Mouse (Mus musculus): ENCODE results near the gene Rab38. TPM values are rescaled to one million over a fixed set of nuclear protein-coding genes. Genes with fewer than 3 reads are reported as not detected.

Gene Rab38
- polyA plus RNA-seq, 1 experiment, result 2.9 TPM

DNA sequence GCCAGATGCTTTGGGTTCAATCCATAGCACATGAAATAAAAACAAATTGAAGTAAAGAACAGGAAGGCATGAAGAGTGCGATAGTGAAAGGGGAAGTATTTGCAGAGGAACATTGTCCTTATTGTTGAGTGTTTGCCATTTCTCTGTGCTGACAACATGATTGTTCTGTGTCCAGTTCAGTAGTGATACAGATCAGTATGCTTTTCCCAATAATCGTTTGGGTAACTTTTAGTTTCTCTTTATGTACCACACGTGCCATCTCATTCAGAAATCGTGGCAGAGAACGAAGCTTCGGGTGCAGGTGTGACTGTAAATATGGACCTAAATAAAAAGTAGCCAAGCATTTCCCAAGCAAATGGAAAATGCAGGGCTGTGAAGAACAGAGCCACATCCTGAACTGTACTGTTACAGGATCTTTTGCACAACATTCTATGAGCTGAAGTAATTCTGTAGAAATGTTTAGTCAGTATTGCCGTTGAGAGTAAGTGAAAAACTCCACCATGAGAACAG is 52.1 kb downstream of the Rab38 start:
- 3% methylated on average over 7 of the region's 7 CpGs for WGBS
- H3K27ac ChIP-seq (ENCODE audit: control insufficient read depth, insufficient read depth, low read depth, low read length, poor library complexity), result no peak overlapping the region
- no peak for TF ChIP-seq POLR2A (IDR thresholded peaks at IDR 0.05; ENCODE audit: borderline replicate concordance, control insufficient read depth, low read depth, low read length)
- TF ChIP-seq CTCF (IDR thresholded peaks at IDR 0.05; ENCODE audit: control insufficient read depth, insufficient read depth, low read length), result no peak
- no peak overlapping the region for H3K4me3 ChIP-seq (replicated peaks; ENCODE audit: control insufficient read depth, low read depth, low read length)
- H3K4me1 ChIP-seq (ENCODE audit: control insufficient read depth, insufficient read depth, low read length), result no peaks in the 10 kb centered on the region

DNA sequence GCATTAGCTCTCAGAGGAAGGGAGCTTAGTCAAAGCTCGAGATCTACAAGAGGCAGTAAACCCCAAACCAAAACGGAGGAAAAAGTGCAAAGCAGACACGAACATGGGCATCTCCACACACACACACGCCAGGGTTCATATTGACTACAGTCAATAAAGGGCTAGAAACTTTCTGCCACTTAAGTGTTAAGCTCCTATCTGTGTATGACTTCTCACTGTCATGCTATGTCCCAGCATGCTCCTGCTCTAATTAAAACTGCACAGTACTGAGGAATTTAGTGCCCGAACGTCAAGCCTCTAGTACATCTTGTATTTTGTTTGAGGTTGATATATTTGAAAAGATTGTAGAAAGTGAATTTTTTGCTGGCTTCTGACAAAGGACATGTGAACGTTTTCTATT is 52.6 kb downstream of the Rab38 start:
- TF ChIP-seq CTCF (IDR thresholded peaks at IDR 0.05; ENCODE audit: control insufficient read depth, insufficient read depth, low read length) (no peak), POLR2A (IDR thresholded peaks at IDR 0.05; ENCODE audit: borderline replicate concordance, control insufficient read depth, low read depth, low read length) (no peak)
- Histone ChIP-seq H3K27ac (ENCODE audit: control insufficient read depth, insufficient read depth, low read depth, low read length, poor library complexity) (no peak overlapping the region), H3K4me1 (ENCODE audit: control insufficient read depth, insufficient read depth, low read length) (no peaks in the 10 kb centered on the region), H3K4me3 (replicated peaks; ENCODE audit: control insufficient read depth, low read depth, low read length) (no peak overlapping the region)
- WGBS, result 20% methylated on average over 7 of the region's 7 CpGs

DNA sequence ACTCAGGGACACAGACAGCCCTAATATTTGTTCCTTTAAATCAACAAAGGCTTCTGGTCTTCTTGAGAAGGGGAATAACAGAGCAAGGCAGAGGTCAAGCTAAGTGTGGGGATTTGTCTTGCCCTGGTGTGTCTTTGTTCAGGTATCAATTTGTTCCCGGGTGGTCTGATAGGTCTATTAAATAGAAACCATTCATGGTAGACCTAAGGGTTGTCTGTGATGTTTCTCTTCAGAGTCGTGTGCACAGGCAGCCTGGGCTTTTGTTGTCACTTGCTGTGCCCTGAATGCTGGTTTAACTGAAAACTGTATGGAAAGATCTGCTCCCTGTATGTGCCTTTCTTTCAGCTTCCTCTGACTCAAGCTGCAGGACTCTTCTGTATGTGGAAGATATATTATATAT is 60.9 kb downstream of the Rab38 start:
- TF ChIP-seq CTCF (IDR thresholded peaks at IDR 0.05; ENCODE audit: control insufficient read depth, insufficient read depth, low read length) (no peak), POLR2A (IDR thresholded peaks at IDR 0.05; ENCODE audit: borderline replicate concordance, control insufficient read depth, low read depth, low read length) (no peak)
- Histone ChIP-seq H3K4me1 (ENCODE audit: control insufficient read depth, insufficient read depth, low read length) (no peaks in the 10 kb centered on the region), H3K27ac (ENCODE audit: control insufficient read depth, insufficient read depth, low read depth, low read length, poor library complexity) (no peak overlapping the region), H3K4me3 (replicated peaks; ENCODE audit: control insufficient read depth, low read depth, low read length) (no peak overlapping the region)
- WGBS, result 73% methylated on average over 2 of the region's 2 CpGs

DNA sequence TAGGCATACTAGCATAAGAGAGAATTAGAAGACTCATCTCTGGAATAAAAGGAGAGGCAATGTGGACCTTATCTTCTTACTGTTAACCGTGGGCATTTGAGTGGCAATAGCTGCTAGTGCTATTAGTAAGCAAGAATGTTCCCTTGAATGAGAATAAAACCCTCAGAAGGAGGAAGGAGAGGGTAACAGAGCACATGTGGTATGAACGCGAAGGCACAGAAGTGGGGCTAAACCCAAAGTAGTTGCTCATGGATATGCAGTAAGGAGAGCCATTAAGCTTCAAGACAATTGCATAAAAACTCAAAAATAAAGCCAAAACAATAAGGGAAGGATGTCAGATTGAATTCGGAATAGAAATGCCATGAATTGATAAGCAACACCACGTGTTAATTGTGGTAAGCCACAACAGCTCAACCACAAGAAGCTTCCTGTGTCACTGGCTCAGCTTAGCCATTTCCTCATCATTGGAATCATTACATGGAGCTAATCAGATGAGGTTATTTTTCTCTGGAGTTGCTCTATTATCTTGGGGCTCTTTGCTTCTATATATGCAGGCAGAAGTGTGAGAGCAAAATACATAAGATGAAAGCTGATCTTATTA is 72.2 kb downstream of the Rab38 start:
- no peak overlapping the region for H3K27ac ChIP-seq (ENCODE audit: control insufficient read depth, insufficient read depth, low read depth, low read length, poor library complexity)
- H3K4me1 ChIP-seq (ENCODE audit: control insufficient read depth, insufficient read depth, low read length), result no peaks in the 10 kb centered on the region
- no peak overlapping the region for H3K4me3 ChIP-seq (replicated peaks; ENCODE audit: control insufficient read depth, low read depth, low read length)
- WGBS, result 4% methylated on average over 5 of the region's 5 CpGs
- TF ChIP-seq CTCF (IDR thresholded peaks at IDR 0.05; ENCODE audit: control insufficient read depth, insufficient read depth, low read length), result no peak

DNA sequence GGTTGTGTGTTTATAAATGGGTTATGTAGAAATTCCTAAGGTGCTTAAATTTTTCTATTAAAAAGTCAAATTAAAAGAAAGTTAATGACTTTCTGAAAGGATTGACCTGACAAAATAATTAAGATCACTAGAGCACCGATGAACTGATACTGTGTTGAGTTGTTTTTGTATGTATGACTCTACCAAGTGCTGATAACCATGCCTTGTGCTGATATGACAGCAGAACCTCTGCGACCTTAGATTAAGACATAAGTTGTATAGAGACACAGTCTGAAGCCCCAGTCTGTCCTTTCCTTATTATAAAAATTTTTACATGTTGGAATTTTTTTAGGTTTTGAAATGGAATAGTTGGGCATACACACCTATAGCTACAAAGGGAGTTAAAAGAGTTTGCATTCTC is 79.7 kb downstream of the Rab38 start:
- Histone ChIP-seq H3K4me1 (ENCODE audit: control insufficient read depth, insufficient read depth, low read length) (no peaks in the 10 kb centered on the region), H3K4me3 (replicated peaks; ENCODE audit: control insufficient read depth, low read depth, low read length) (no peak overlapping the region), H3K27ac (ENCODE audit: control insufficient read depth, insufficient read depth, low read depth, low read length, poor library complexity) (no peak overlapping the region)
- WGBS, result 64% methylated on average over 2 of the region's 2 CpGs
- TF ChIP-seq CTCF (IDR thresholded peaks at IDR 0.05; ENCODE audit: control insufficient read depth, insufficient read depth, low read length) (no peak), POLR2A (IDR thresholded peaks at IDR 0.05; ENCODE audit: borderline replicate concordance, control insufficient read depth, low read depth, low read length) (no peak)

DNA sequence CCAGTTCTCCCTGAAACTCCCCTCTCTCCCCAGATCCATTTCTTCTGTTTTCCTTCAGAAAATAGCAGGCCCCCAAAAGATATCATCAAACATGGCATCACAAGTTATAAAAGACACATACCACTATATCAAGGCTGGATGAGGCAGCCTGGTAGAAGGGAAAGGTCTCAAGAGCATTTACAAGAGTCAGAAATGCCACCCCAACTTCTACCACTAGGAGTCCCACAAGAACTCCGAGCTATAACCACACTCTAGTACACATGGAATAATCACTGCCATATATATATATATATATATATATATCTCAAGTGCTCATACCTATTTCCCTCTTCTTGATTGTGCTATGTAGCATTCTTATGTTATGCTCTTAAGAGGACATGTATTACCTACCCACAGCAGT is 92.4 kb downstream of the Rab38 start:
- 35% methylated on average over 1 of the region's 1 CpGs for WGBS
- Histone ChIP-seq H3K4me3 (replicated peaks; ENCODE audit: control insufficient read depth, low read depth, low read length) (no peak overlapping the region), H3K4me1 (ENCODE audit: control insufficient read depth, insufficient read depth, low read length) (no peaks in the 10 kb centered on the region), H3K27ac (ENCODE audit: control insufficient read depth, insufficient read depth, low read depth, low read length, poor library complexity) (no peak overlapping the region)
- TF ChIP-seq POLR2A (IDR thresholded peaks at IDR 0.05; ENCODE audit: borderline replicate concordance, control insufficient read depth, low read depth, low read length) (no peak), CTCF (IDR thresholded peaks at IDR 0.05; ENCODE audit: control insufficient read depth, insufficient read depth, low read length) (no peak)

DNA sequence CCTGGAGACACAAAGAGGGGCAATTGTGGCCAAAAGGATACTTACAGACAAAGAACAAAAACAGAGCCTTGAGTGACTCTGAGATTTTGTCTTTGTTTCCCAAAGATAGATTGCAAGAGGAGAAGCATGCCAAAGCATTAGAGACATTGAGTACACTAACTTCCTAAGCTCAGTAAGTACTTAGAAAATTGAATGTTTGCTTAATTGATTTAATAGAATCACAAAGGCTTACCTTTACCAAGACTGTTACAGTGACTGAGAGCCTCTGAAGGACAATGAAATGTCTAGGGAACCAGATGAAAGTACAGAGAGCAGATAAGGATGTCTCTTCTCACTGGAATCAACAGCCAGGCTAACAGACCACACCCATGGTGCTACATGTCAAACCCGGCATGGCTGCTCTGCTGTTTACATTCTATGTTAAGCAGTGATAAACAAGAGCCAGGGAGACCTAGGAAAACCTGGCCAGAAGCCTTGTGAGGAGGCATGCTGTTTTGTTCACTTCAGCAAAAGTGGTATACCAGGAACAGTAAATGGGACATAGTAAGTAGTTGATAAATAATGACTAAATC is 97.1 kb downstream of the Rab38 start:
- WGBS, result 54% methylated on average over 1 of the region's 1 CpGs
- H3K4me1 ChIP-seq (ENCODE audit: control insufficient read depth, insufficient read depth, low read length), result no peaks in the 10 kb centered on the region
- no peak overlapping the region for H3K27ac ChIP-seq (ENCODE audit: control insufficient read depth, insufficient read depth, low read depth, low read length, poor library complexity)
- no peak overlapping the region for H3K4me3 ChIP-seq (replicated peaks; ENCODE audit: control insufficient read depth, low read depth, low read length)
- TF ChIP-seq POLR2A (IDR thresholded peaks at IDR 0.05; ENCODE audit: borderline replicate concordance, control insufficient read depth, low read depth, low read length) (no peak), CTCF (IDR thresholded peaks at IDR 0.05; ENCODE audit: control insufficient read depth, insufficient read depth, low read length) (no peak)

DNA sequence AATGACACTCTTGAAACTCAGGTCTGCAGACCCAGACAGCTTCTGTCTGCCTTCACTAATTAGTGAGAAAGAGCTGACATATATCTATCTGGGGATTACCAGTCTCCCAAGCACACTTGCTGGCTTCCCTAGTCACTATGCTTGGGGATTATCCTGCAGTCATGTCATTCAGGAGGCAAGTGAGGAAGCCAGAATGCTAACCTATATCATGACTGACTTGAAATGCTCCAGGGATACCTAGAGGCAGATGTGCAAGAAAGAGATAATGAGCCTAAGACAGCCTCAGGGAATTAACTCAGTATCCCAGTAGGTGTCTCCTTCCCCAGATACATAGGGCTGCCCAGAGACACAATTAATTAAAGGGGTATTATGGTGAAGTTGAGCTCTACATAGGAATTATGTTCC is 106.1 kb downstream of the Rab38 start:
- TF ChIP-seq CTCF (IDR thresholded peaks at IDR 0.05; ENCODE audit: control insufficient read depth, insufficient read depth, low read length) (no peak), POLR2A (IDR thresholded peaks at IDR 0.05; ENCODE audit: borderline replicate concordance, control insufficient read depth, low read depth, low read length) (no peak)
- H3K4me3 ChIP-seq (replicated peaks; ENCODE audit: control insufficient read depth, low read depth, low read length), result no peak overlapping the region
- no peak overlapping the region for H3K27ac ChIP-seq (ENCODE audit: control insufficient read depth, insufficient read depth, low read depth, low read length, poor library complexity)
- H3K4me1 ChIP-seq (ENCODE audit: control insufficient read depth, insufficient read depth, low read length), result no peaks in the 10 kb centered on the region

DNA sequence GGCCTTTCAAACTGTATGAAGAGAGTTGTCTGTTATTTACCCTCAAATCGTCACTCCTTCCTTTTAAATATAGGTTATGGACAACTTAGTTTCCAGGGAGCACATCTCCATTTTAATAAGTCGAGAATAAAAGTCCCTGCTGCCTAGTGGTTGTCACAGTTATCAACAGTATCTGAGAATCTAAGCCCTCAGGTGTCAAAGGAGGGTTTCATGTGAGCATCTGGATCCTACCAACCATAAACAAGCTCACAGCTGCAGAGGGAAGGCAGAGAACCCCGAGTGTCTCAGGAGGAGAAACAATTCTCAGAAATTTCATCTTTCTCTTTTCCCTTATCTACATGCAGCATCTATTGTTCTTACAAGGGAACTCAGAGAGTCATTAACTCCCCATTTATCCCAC is 106.7 kb downstream of the Rab38 start:
- WGBS, result 60% methylated on average over 3 of the region's 3 CpGs
- no peaks in the 10 kb centered on the region for H3K4me1 ChIP-seq (ENCODE audit: control insufficient read depth, insufficient read depth, low read length)
- H3K4me3 ChIP-seq (replicated peaks; ENCODE audit: control insufficient read depth, low read depth, low read length), result no peak overlapping the region
- H3K27ac ChIP-seq (ENCODE audit: control insufficient read depth, insufficient read depth, low read depth, low read length, poor library complexity), result no peak overlapping the region
- TF ChIP-seq CTCF (IDR thresholded peaks at IDR 0.05; ENCODE audit: control insufficient read depth, insufficient read depth, low read length), result no peak
- TF ChIP-seq POLR2A (IDR thresholded peaks at IDR 0.05; ENCODE audit: borderline replicate concordance, control insufficient read depth, low read depth, low read length), result no peak

Other genes starting within 250 kb of the Rab38 start
- 11.2 and 18.4 TPM in 2 replicates for gene Ctsc, start 152.2 kb upstream of the Rab38 start, polyA plus RNA-seq (2011; ENCODE audit: insufficient read depth, insufficient read length, low replicate concordance, missing spikeins)

Measured in bone marrow, adult 2 months (tissue).